Mouse (Mus musculus) MEL (cell line): ENCODE measurements at regions not wholly inside any gene's neighbourhood (a gene's known extent, or its start where the extent isn't known, plus 50 kb on each side); places are given as distances from the start of the nearest gene placed in this dataset.

ENCODE experiments used
- CTCF ChIP-seq, 3 experiments: IDR thresholded peaks in 2 of 3; conservative IDR thresholded peaks in 1 of 3; 2 replicates each; pipeline ENCODE4 v1.5.1; 2011 to 2012; ENCODE audit warnings: low read length in 3 of 3, low read depth in 2 of 3, mild to moderate bottlenecking in 2 of 3, improper control_type of control experiment in 1 of 3, inconsistent platforms in 1 of 3, mixed read lengths in 1 of 3, moderate library complexity in 1 of 3; ENCODE audit not compliant: control insufficient read depth in 1 of 3, insufficient read depth in 1 of 3, poor library complexity in 1 of 3, severe bottlenecking in 1 of 3
- TCF12 ChIP-seq: IDR thresholded peaks from 2 replicates; pipeline ENCODE4 v1.6.1; 2014; ENCODE audit warnings: low read depth, mild to moderate bottlenecking, inconsistent platforms, low read length, improper control_type of control experiment, moderate library complexity

- TF ChIP-seq TCF12 (no peak), CTCF (IDR thresholded peaks at IDR 0.05 in 2 of 3, conservative IDR thresholded peaks at IDR 0.05 in 1 of 3; ENCODE audit: control insufficient read depth in 1 of 3, insufficient read depth in 1 of 3, low read depth in 2 of 3, low read length in 3 of 3, poor library complexity in 1 of 3, severe bottlenecking in 1 of 3) (no peak)
Observed at GRCm38 (mm10) chr13:115669516-115669915, 567.8 kb upstream of the Itga1 start.
